Mouse (Mus musculus) kidney, adult 2 months (tissue): ENCODE results near the gene Mlph.

Experiments used
- CTCF ChIP-seq: fragments of 200-500 bp; conservative IDR thresholded peaks from 2 replicates; pipeline ENCODE4 v1.5.1; 2011; ENCODE audit warnings: low read depth, mild to moderate bottlenecking, control low read depth, low read length, moderate library complexity, mixed read lengths; ENCODE audit not compliant: insufficient read depth, insufficient read length
- POLR2A ChIP-seq: fragments of 200-500 bp; IDR thresholded peaks from one replicate; pipeline ENCODE4 v1.6.1; 2011; ENCODE audit warnings: low read depth, low read length, control low read depth

DNA sequence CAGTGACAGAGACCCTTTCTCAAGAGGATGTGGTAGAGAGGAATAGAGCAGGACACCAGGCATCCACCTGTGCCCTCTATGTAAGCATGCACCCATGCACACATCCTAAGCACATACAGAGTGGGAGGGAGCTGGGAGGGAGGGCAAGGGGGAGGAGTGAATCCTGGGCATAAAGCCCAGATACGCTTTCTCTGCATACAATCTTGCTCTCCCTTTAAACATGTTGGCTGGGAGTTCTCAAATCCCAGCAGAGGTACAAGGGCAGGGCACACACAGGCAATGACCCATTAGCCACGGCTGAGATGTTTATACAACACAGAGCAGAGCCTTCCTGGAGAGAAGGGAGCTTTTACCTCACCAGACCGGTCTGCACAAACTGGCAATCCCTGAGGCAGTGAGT, 48.1 kb downstream of the Mlph start:
- TF ChIP-seq POLR2A (no peak), CTCF (no peak)
